Mouse (Mus musculus) embryonic facial prominence, embryonic 15.5 days (tissue): ENCODE measurements around the gene Jakmip3. TPM values are rescaled to one million over a fixed set of nuclear protein-coding genes. Genes with fewer than 3 reads are reported as not detected.

Experiments used
- ATAC-seq: fragments of 200-750 bp; cut with Nextera tagmentation; 2 replicates; pipeline ENCODE4 v1.8.0; 2017; ENCODE audit warnings: low read depth, moderate TSS enrichment; ENCODE audit not compliant: insufficient number of reproducible peaks, low FRiP score, low TSS enrichment
- H3K27ac ChIP-seq: fragments of 300-500 bp; sonication (generic); replicated peaks from 2 replicates; pipeline ENCODE4 v1.5.1; 2015; ENCODE audit warnings: mild to moderate bottlenecking, inconsistent platforms
- H3K27me3 ChIP-seq: fragments of 300-500 bp; sonication (generic); 2 replicates; pipeline ENCODE4 v1.6.1; 2015; ENCODE audit warnings: inconsistent platforms
- H3K36me3 ChIP-seq: fragments of 300-500 bp; sonication (generic); 2 replicates; pipeline ENCODE4 v1.6.1; 2015; ENCODE audit warnings: mild to moderate bottlenecking, inconsistent platforms
- H3K4me1 ChIP-seq: fragments of 300-500 bp; sonication (generic); 2 replicates; pipeline ENCODE4 v1.6.1; 2015; ENCODE audit warnings: inconsistent platforms
- H3K4me2 ChIP-seq: fragments of 300-500 bp; sonication (generic); replicated peaks from 2 replicates; pipeline ENCODE4 v1.6.1; 2015; ENCODE audit warnings: mild to moderate bottlenecking, inconsistent platforms
- H3K4me3 ChIP-seq: fragments of 300-500 bp; sonication (generic); replicated peaks from 2 replicates; pipeline ENCODE4 v1.5.1; 2015; ENCODE audit warnings: mild to moderate bottlenecking, inconsistent platforms
- H3K9ac ChIP-seq: fragments of 300-500 bp; sonication (generic); 2 replicates; pipeline ENCODE4 v1.6.1; 2015; ENCODE audit warnings: inconsistent platforms
- H3K9me3 ChIP-seq: fragments of 300-500 bp; sonication (generic); replicated peaks from 2 replicates; pipeline ENCODE4 v1.6.1; 2016; ENCODE audit warnings: inconsistent platforms
- WGBS: fragments of 180-500 bp; shearing (Covaris S2); methylation state at CpG from one replicate; pipeline ENCODE4 v1.1.7; 2015; 5-methylcytosine and 5-hydroxymethylcytosine counted together
- polyA plus RNA-seq: library from polyadenylated mRNA; unstranded; fragments of >200 nt; fragmentation: Nextera tagmentation; extraction: Ambion mirVana; gene quantifications from 2 replicates; pipeline ENCODE4 v1.2.1, GENCODE M21; 2015

The Jakmip3 gene
- polyA plus RNA-seq, 1 experiment from 2014 or later, result 0.55 TPM

- H3K9me3 ChIP-seq, result no peaks in the 10 kb centered on the region
- H3K27me3 ChIP-seq, result no peaks in the 10 kb centered on the region
- no peaks in the 10 kb centered on the region for H3K36me3 ChIP-seq
- H3K4me1 ChIP-seq, result peaks cover 10% of the 10 kb centered on the region
- no peak overlapping the region for H3K4me3 ChIP-seq
- no peak overlapping the region for H3K4me2 ChIP-seq
- ATAC-seq, result no peak
- 67% methylated on average over 3 of the region's 3 CpGs for whole genome bisulfite sequencing
- H3K27ac ChIP-seq, result no peak overlapping the region
- H3K9ac ChIP-seq, result no peak overlapping the region
Measured at GRCm38 (mm10) chr7:138913616-138914015, 26.9 kb upstream of the Jakmip3 start.

GRCm38 (mm10) chr7:138919156-138919944, 21.2 kb upstream of the Jakmip3 start:
- Histone ChIP-seq H3K9ac (0 out of 2 replicates have a peak overlapping the region, but pooled peaks have one; percentile 5), H3K36me3 (no peaks in the 10 kb centered on the region), H3K9me3 (no peaks in the 10 kb centered on the region), H3K27me3 (no peaks in the 10 kb centered on the region), H3K4me2 (peak overlapping the region; percentile 62), H3K4me1 (peaks cover 12% of the 10 kb centered on the region), H3K27ac (peak overlapping the region; percentile 25; the same call in 1 of the 2 replicates), H3K4me3 (peak overlapping the region; percentile 33)
- ATAC-seq, result peak; percentile 70; the same call in 1 of the 2 replicates
- 2% methylated on average over 26 of the region's 26 CpGs for WGBS

GRCm38 (mm10) chr7:138921611-138922010, 18.9 kb upstream of the Jakmip3 start:
- Histone ChIP-seq H3K4me2 (no peak overlapping the region), H3K9me3 (no peaks in the 10 kb centered on the region), H3K4me3 (no peak overlapping the region), H3K36me3 (no peaks in the 10 kb centered on the region), H3K27me3 (no peaks in the 10 kb centered on the region), H3K27ac (no peak overlapping the region), H3K4me1 (peaks cover 12% of the 10 kb centered on the region), H3K9ac (no peak overlapping the region)
- no peak for ATAC-seq
- 94% methylated on average over 8 of the region's 8 CpGs for WGBS

DNA sequence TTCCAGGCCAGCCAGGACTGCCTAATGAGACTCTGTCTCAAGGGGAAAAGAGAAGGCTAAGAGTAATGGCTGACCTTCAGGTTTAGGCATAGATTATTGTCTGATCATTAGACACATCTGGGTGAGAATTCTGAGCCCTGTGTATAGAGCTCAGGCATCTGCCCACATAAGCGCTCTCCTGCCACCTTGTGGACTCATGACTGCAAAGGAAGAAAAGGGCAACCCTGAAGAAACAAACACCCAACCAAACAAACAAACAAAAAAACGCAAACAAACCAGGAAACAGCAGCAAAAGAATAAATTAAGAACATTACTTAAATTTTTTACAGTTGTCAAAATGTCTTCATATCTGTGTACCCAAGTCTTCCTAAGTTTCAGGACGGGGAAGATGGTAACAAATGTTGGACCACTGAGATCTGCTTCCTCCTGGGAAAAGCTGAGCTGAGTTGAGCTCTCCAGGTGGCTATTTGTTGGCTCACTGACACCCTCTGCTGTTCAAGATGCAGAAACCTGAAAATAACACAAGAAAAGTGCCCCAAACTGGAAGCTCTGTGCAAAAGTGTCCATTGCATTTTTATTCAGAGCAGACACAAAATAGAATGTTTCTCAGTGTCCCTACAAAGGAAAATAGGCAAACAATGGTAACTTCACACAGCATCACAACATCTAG, 16.6 kb upstream of the Jakmip3 start:
- H3K27ac ChIP-seq, result no peak overlapping the region
- no peak for ATAC-seq
- no peak overlapping the region for H3K4me3 ChIP-seq
- H3K4me1 ChIP-seq, result peaks cover 10% of the 10 kb centered on the region
- 6% methylated on average over 3 of the region's 3 CpGs for WGBS
- no peak overlapping the region for H3K9ac ChIP-seq
- H3K27me3 ChIP-seq, result no peaks in the 10 kb centered on the region
- H3K36me3 ChIP-seq, result no peaks in the 10 kb centered on the region
- no peak overlapping the region for H3K4me2 ChIP-seq
- no peaks in the 10 kb centered on the region for H3K9me3 ChIP-seq

DNA sequence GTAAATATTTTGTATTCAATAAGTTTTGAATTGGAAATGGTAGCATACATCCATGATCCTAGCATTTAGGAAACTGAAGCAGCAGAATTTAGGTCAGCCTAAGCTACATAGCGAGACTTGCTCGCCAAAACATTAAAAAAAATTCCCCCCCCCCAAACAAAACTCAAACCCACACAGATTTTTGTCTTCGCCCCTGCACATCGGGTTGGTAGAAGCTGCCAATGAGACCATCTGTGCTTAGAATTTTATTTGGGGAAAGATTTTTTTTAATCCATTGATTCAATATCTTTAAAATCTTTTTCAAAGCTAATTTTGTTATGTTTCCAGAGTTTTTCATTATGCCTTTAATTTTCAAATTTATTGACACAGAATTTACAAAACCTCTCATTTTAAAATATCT, 12.1 kb upstream of the Jakmip3 start:
- no peak overlapping the region for H3K9ac ChIP-seq
- no peaks in the 10 kb centered on the region for H3K36me3 ChIP-seq
- no peak overlapping the region for H3K4me2 ChIP-seq
- no peaks in the 10 kb centered on the region for H3K27me3 ChIP-seq
- no peak overlapping the region for H3K27ac ChIP-seq
- no peak overlapping the region for H3K4me3 ChIP-seq
- WGBS, result 92% methylated on average over 4 of the region's 4 CpGs
- no peaks in the 10 kb centered on the region for H3K4me1 ChIP-seq
- no peak for ATAC-seq
- no peaks in the 10 kb centered on the region for H3K9me3 ChIP-seq

DNA sequence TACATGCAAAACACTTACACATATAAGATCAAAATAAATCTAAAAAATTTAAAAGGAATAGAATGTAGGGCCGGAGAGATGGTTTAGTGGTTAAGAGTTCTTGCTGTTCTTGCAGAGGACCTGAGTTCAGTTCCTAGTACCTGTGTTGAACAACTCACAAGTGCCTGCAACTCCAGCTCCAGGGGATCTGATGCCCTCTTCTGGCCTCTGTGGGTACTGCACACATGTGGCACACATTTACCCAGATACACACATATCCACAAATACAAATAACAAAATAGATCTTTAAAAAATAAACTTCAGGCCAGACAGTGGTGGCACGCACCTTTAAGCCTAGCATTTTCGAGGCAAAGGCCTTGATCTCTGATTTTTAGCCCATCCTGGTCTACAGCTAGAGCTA, 6.0 kb upstream of the Jakmip3 start:
- no peak overlapping the region for H3K4me2 ChIP-seq
- H3K27me3 ChIP-seq, result peaks cover 11% of the 10 kb centered on the region
- no peak overlapping the region for H3K9ac ChIP-seq
- H3K4me1 ChIP-seq, result no peaks in the 10 kb centered on the region
- 88% methylated on average over 3 of the region's 3 CpGs for WGBS
- H3K4me3 ChIP-seq, result no peak overlapping the region
- no peak for ATAC-seq
- H3K36me3 ChIP-seq, result no peaks in the 10 kb centered on the region
- 0 out of 2 replicates have a peak, but pooled peaks cover 3% of the 10 kb centered on the region for H3K9me3 ChIP-seq
- H3K27ac ChIP-seq, result no peak overlapping the region

- Histone ChIP-seq H3K27me3 (peaks cover 55% of the 10 kb centered on the region), H3K36me3 (no peaks in the 10 kb centered on the region), H3K4me3 (no peak overlapping the region), H3K9ac (no peak overlapping the region), H3K9me3 (0 out of 2 replicates have a peak, but pooled peaks cover 3% of the 10 kb centered on the region), H3K4me1 (peaks cover 14% of the 10 kb centered on the region), H3K4me2 (no peak overlapping the region), H3K27ac (no peak overlapping the region)
- 78% methylated on average over 7 of the region's 7 CpGs for WGBS
- ATAC-seq, result no peak
Measured at GRCm38 (mm10) chr7:138938991-138939390, 1.5 kb upstream of the Jakmip3 start.

GRCm38 (mm10) chr7:138940256-138940611, 296 bp upstream of the Jakmip3 start:
- no peak overlapping the region for H3K27ac ChIP-seq
- WGBS, result 1% methylated on average over 17 of the region's 17 CpGs
- H3K4me2 ChIP-seq, result peak overlapping the region; percentile 90
- no peak for ATAC-seq
- peaks cover 57% of the 10 kb centered on the region for H3K27me3 ChIP-seq
- no peaks in the 10 kb centered on the region for H3K9me3 ChIP-seq
- no peaks in the 10 kb centered on the region for H3K36me3 ChIP-seq
- H3K4me1 ChIP-seq, result peaks cover 14% of the 10 kb centered on the region
- H3K4me3 ChIP-seq, result peak overlapping the region; percentile 45
- H3K9ac ChIP-seq, result no peak overlapping the region

- Histone ChIP-seq H3K9me3 (no peaks in the 10 kb centered on the region), H3K27me3 (peaks cover 60% of the 10 kb centered on the region), H3K4me3 (peak overlapping the region; percentile 45; the same call in 1 of the 2 replicates), H3K9ac (no peak overlapping the region), H3K27ac (no peak overlapping the region), H3K36me3 (no peaks in the 10 kb centered on the region), H3K4me2 (peak overlapping the region; percentile 90; the same call in 1 of the 2 replicates), H3K4me1 (peaks cover 14% of the 10 kb centered on the region)
- WGBS, result 31% methylated on average over 5 of the region's 5 CpGs
- ATAC-seq, result no peak
Measured at GRCm38 (mm10) chr7:138941571-138941970, 1.0 kb downstream of the Jakmip3 start.

DNA sequence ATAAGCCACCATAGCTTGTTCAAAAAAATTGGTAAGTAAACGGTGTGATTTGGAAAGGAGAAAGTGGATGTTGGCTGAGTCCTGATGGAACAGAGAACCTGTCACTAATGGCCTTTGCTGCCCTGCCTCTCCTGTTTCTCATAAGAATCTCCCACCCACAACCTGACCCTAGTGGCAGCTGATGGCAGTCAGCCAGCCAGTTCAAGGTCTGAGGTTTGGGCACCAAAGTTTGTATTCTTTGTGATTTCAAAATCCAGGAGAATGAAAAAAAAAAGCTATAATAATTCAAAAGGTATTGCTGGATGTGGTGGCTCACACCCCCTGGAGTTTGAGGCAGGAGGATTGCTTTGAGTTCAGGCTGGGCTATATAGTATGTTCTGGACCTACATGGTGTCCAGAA, 1.8 kb downstream of the Jakmip3 start:
- no peak for ATAC-seq
- 85% methylated on average over 1 of the region's 1 CpGs for WGBS

GRCm38 (mm10) chr7:138945668-138946067, 5.1 kb downstream of the Jakmip3 start:
- Histone ChIP-seq H3K27ac (no peak overlapping the region), H3K4me1 (peaks cover 8% of the 10 kb centered on the region), H3K4me2 (no peak overlapping the region), H3K9ac (no peak overlapping the region), H3K36me3 (no peaks in the 10 kb centered on the region), H3K27me3 (peaks cover 38% of the 10 kb centered on the region), H3K9me3 (no peaks in the 10 kb centered on the region), H3K4me3 (no peak overlapping the region)
- 57% methylated on average over 3 of the region's 3 CpGs for WGBS
- ATAC-seq, result no peak

More for the DNA sequence above, 1.8 kb downstream of the Jakmip3 start:
- Histone ChIP-seq H3K9me3 (no peaks in the 10 kb centered on the region), H3K4me1 (peaks cover 14% of the 10 kb centered on the region), H3K4me2 (no peak overlapping the region), H3K27me3 (peaks cover 60% of the 10 kb centered on the region), H3K36me3 (no peaks in the 10 kb centered on the region), H3K4me3 (no peak overlapping the region), H3K27ac (no peak overlapping the region), H3K9ac (no peak overlapping the region)
